Mouse (Mus musculus) heart, adult 18-20 months (tissue): ENCODE results near the gene Zfp771. TPM values are rescaled to one million over a fixed set of nuclear protein-coding genes. Genes with fewer than 3 reads are reported as not detected.
"Not testable (repeated sequence)": the region's sequence is repeated elsewhere in the genome, so short reads cannot be mapped to it uniquely, and the experiment has no call there.

Source experiments
- DNase-seq, 2 experiments: peaks; one replicate each; pipeline ENCODE4 v3.0.0; 2021 to 2022; ENCODE audit warnings: mixed read lengths in 1 of 2
- total RNA-seq, 2 experiments: library from RNA; stranded (reverse); gene quantifications; 2 replicates each; pipeline ENCODE4 v1.2.3; 2021

Zfp771 gene
- total RNA-seq, 2 experiments from 2014 or later, result 18.3 to 19.3 TPM

GRCm38 (mm10) chr7:127217901-127218642, 26.0 kb upstream of the Zfp771 start:
- no peak for DNase-seq

- no peak for DNase-seq
These were observed 25.4 kb upstream of the Zfp771 start for GRCm38 (mm10) chr7:127218670-127219069.

GRCm38 (mm10) chr7:127220440-127220839, 23.6 kb upstream of the Zfp771 start:
- no peak for DNase-seq

GRCm38 (mm10) chr7:127223106-127223505, 21.0 kb upstream of the Zfp771 start:
- no peak for DNase-seq

GRCm38 (mm10) chr7:127223515-127224478, 20.3 kb upstream of the Zfp771 start:
- DNase-seq, result no peak

- no peak for DNase-seq
These were observed 19.5 kb upstream of the Zfp771 start for GRCm38 (mm10) chr7:127224616-127225015.

GRCm38 (mm10) chr7:127225147-127225995, 18.7 kb upstream of the Zfp771 start:
- no peak for DNase-seq

- peak; percentile 74 to 87 for DNase-seq
These were observed 15.3 kb upstream of the Zfp771 start for GRCm38 (mm10) chr7:127228615-127229303.

- DNase-seq, result no peak
These were observed 12.7 kb upstream of the Zfp771 start for GRCm38 (mm10) chr7:127231376-127231775.

GRCm38 (mm10) chr7:127231826-127232621, 12.1 kb upstream of the Zfp771 start:
- DNase-seq, result no peak

GRCm38 (mm10) chr7:127232622-127233367, 11.3 kb upstream of the Zfp771 start, which contains the start of the genes Zfp553 and Sept1:
Zfp553 (plus strand) TSS chr7:127233061.
Sept1 (minus strand) TSS chr7:127233130.
- peak; percentile 85 to 89 for DNase-seq

GRCm38 (mm10) chr7:127233368-127233749, 10.7 kb upstream of the Zfp771 start:
- DNase-seq, result no peak

GRCm38 (mm10) chr7:127233765-127234164, 10.3 kb upstream of the Zfp771 start:
- no peak for DNase-seq

- DNase-seq, result no peak
These were observed 9.3 kb upstream of the Zfp771 start for GRCm38 (mm10) chr7:127234777-127235176.

- DNase-seq, result no peak
These were observed 660 bp upstream of the Zfp771 start for GRCm38 (mm10) chr7:127243361-127243867.

GRCm38 (mm10) chr7:127244658-127245510, 810 bp downstream of the Zfp771 start:
- no peak for DNase-seq

- DNase-seq, result not testable (repeated sequence)
These were observed 6.4 kb downstream of the Zfp771 start for GRCm38 (mm10) chr7:127250511-127250910.

GRCm38 (mm10) chr7:127252414-127252813, 8.3 kb downstream of the Zfp771 start:
- peak in 1 of 2 experiments; percentile 42 for DNase-seq
